Mouse (Mus musculus): ENCODE data around the gene Lenep. TPM values are rescaled to one million over a fixed set of nuclear protein-coding genes. Genes with fewer than 3 reads are reported as not detected.

Lenep gene
- polyA plus RNA-seq, 1 experiment from 2014 or later: 0.33 TPM

DNA sequence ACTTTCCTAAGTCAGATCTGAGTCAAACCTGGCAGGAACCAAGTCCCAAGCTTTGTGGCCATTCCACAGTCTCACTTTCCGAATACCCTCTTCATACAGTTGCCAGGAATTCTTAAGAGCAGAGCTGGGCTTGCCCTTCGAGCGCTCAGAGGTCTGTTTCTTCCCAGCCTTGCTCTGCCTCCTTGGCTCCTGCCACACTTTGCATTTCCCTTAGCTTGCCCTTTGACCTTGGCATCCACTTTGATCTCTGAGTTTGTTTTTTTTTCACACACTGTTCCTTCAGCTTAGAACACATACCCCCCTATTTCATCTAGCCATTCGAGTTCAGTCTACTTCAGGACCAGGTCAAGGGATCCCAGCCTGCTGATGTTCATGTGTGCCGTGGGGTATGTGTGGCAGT is 51.3 kb downstream of the Lenep start:
- Histone ChIP-seq H3K4me3 (ENCODE audit: low read depth, low read length) (no peak overlapping the region), H3K4me1 (ENCODE audit: insufficient read depth) (no peaks in the 10 kb centered on the region)
- no peak for TF ChIP-seq CTCF (IDR thresholded peaks at IDR 0.05; ENCODE audit: low read depth)

More for the DNA sequence above, 51.3 kb downstream of the Lenep start:
- no peak overlapping the region for H3K9ac ChIP-seq
- no peak overlapping the region for H3K4me2 ChIP-seq
- H3K27ac ChIP-seq (ENCODE audit: low read depth): no peak overlapping the region
- no peak for ATAC-seq (ENCODE audit: insufficient read depth)
- H3K36me3 ChIP-seq (ENCODE audit: insufficient read depth): peaks cover 1% of the 10 kb centered on the region; the same call in 1 of the 2 replicates
- H3K27me3 ChIP-seq (ENCODE audit: insufficient read depth, low read length): no peaks in the 10 kb centered on the region; the same call in 1 of the 2 replicates
- no peaks in the 10 kb centered on the region for H3K9me3 ChIP-seq (ENCODE audit: low read depth, low read length)
- 43% methylated on average over 5 of the region's 5 CpGs for WGBS
- DNase-seq: no peak

Other genes with a start within 250 kb of the Lenep start
- gene Hcn3, start 242.6 kb downstream of the Lenep start, polyA plus RNA-seq (2014; fragmentation: Nextera tagmentation; extraction: Ambion mirVana): 0.47 and 0.61 TPM in 2 replicates
- gene Clk2, start 238.0 kb downstream of the Lenep start, polyA plus RNA-seq (2014; fragmentation: Nextera tagmentation; extraction: Ambion mirVana): 26.1 and 26.4 TPM in 2 replicates
- gene Scamp3, start 225.3 kb downstream of the Lenep start, polyA plus RNA-seq (2014; fragmentation: Nextera tagmentation; extraction: Ambion mirVana): 90.2 and 98.9 TPM in 2 replicates
- 18.2 and 19.4 TPM in 2 replicates for gene Fam189b, start 219.7 kb downstream of the Lenep start, polyA plus RNA-seq (2014; fragmentation: Nextera tagmentation; extraction: Ambion mirVana)
- 34.4 and 35.5 TPM in 2 replicates for gene Gba, start 199.9 kb downstream of the Lenep start, polyA plus RNA-seq (2014; fragmentation: Nextera tagmentation; extraction: Ambion mirVana)
- gene Thbs3, start 187.6 kb downstream of the Lenep start, polyA plus RNA-seq (2014; fragmentation: Nextera tagmentation; extraction: Ambion mirVana): 33.6 and 39.9 TPM in 2 replicates
- 193 and 212 TPM in 2 replicates for gene Mtx1, start 175.7 kb downstream of the Lenep start, polyA plus RNA-seq (2014; fragmentation: Nextera tagmentation; extraction: Ambion mirVana)
- 43.0 and 50.4 TPM in 2 replicates for gene Muc1, start 173.7 kb downstream of the Lenep start, polyA plus RNA-seq (2014; fragmentation: Nextera tagmentation; extraction: Ambion mirVana)
- 293 and 312 TPM in 2 replicates for gene Krtcap2, start 156.8 kb downstream of the Lenep start, polyA plus RNA-seq (2014; fragmentation: Nextera tagmentation; extraction: Ambion mirVana)
- 5.7 and 6.3 TPM in 2 replicates for gene Trim46, start 156.5 kb downstream of the Lenep start, polyA plus RNA-seq (2014; fragmentation: Nextera tagmentation; extraction: Ambion mirVana)
- 118 and 119 TPM in 2 replicates for gene Dpm3, start 143.4 kb downstream of the Lenep start, polyA plus RNA-seq (2014; fragmentation: Nextera tagmentation; extraction: Ambion mirVana)
- gene Slc50a1, start 132.2 kb downstream of the Lenep start, polyA plus RNA-seq (2014; fragmentation: Nextera tagmentation; extraction: Ambion mirVana): 58.5 and 60.2 TPM in 2 replicates
- gene Efna1, start 121.7 kb downstream of the Lenep start, polyA plus RNA-seq (2014; fragmentation: Nextera tagmentation; extraction: Ambion mirVana): 68.3 and 70.4 TPM in 2 replicates
- 4.7 and 5.8 TPM in 2 replicates for gene Efna3, start 79.8 kb downstream of the Lenep start, polyA plus RNA-seq (2014; fragmentation: Nextera tagmentation; extraction: Ambion mirVana)
- 24.6 and 27.0 TPM in 2 replicates for gene Efna4, start 64.8 kb downstream of the Lenep start, polyA plus RNA-seq (2014; fragmentation: Nextera tagmentation; extraction: Ambion mirVana)
- gene Adam15, start 52.8 kb downstream of the Lenep start, polyA plus RNA-seq (2014; fragmentation: Nextera tagmentation; extraction: Ambion mirVana): 32.7 and 36.7 TPM in 2 replicates
- 0.17 TPM in 1 of 2 replicates, not detected in the other for gene Dcst2, start 40.8 kb downstream of the Lenep start, polyA plus RNA-seq (2014; fragmentation: Nextera tagmentation; extraction: Ambion mirVana)
- 0.11 TPM in 1 of 2 replicates, not detected in the other for gene Dcst1, start 37.5 kb downstream of the Lenep start, polyA plus RNA-seq (2014; fragmentation: Nextera tagmentation; extraction: Ambion mirVana)
- gene Zbtb7b, start 8.0 kb downstream of the Lenep start, polyA plus RNA-seq (2014; fragmentation: Nextera tagmentation; extraction: Ambion mirVana): 1.6 and 1.7 TPM in 2 replicates
- 18.1 and 18.2 TPM in 2 replicates for gene Flad1, start 9.1 kb upstream of the Lenep start, polyA plus RNA-seq (2014; fragmentation: Nextera tagmentation; extraction: Ambion mirVana)
- 655 and 692 TPM in 2 replicates for gene Cks1b, start 15.6 kb upstream of the Lenep start, polyA plus RNA-seq (2014; fragmentation: Nextera tagmentation; extraction: Ambion mirVana)
- 69.5 and 75.2 TPM in 2 replicates for gene Shc1, start 15.7 kb upstream of the Lenep start, polyA plus RNA-seq (2014; fragmentation: Nextera tagmentation; extraction: Ambion mirVana)
- 54.0 and 56.8 TPM in 2 replicates for gene Pygo2, start 27.4 kb upstream of the Lenep start, polyA plus RNA-seq (2014; fragmentation: Nextera tagmentation; extraction: Ambion mirVana)
- 13.6 and 14.7 TPM in 2 replicates for gene Pbxip1, start 33.9 kb upstream of the Lenep start, polyA plus RNA-seq (2014; fragmentation: Nextera tagmentation; extraction: Ambion mirVana)
- 46.2 and 48.0 TPM in 2 replicates for gene Pmvk, start 51.7 kb upstream of the Lenep start, polyA plus RNA-seq (2014; fragmentation: Nextera tagmentation; extraction: Ambion mirVana)
- 1.0 TPM in 2 replicates for gene Kcnn3, start 117.4 kb upstream of the Lenep start, polyA plus RNA-seq (2014; fragmentation: Nextera tagmentation; extraction: Ambion mirVana)

All from lung, embryonic 14.5 days (tissue).